Mouse (Mus musculus) embryonic facial prominence, embryonic 11.5 days (tissue): ENCODE measurements around the gene Mgat4a. TPM values are rescaled to one million over a fixed set of nuclear protein-coding genes. Genes with fewer than 3 reads are reported as not detected.

ENCODE experiments used
- ATAC-seq: fragments of 200-750 bp; cut with Nextera tagmentation; replicated peaks from 2 replicates; pipeline ENCODE4 v1.8.0; 2017; ENCODE audit warnings: low read depth; ENCODE audit not compliant: insufficient number of reproducible peaks, low FRiP score, low TSS enrichment
- DNase-seq: peaks from one replicate; pipeline ENCODE4 v3.0.0-alpha.2; 2015; ENCODE audit warnings: low spot score
- H3K27ac ChIP-seq: fragments of 300-500 bp; sonication (generic); replicated peaks from 2 replicates; pipeline ENCODE4 v1.5.1; 2014; ENCODE audit warnings: mild to moderate bottlenecking, low read depth, low read length, control low read depth
- H3K27me3 ChIP-seq: fragments of 300-500 bp; sonication (generic); 2 replicates; pipeline ENCODE4 v1.6.1; 2014; ENCODE audit warnings: mild to moderate bottlenecking, low read length, moderate library complexity, mixed read lengths; ENCODE audit not compliant: control insufficient read depth, insufficient read depth
- H3K36me3 ChIP-seq: fragments of 300-500 bp; sonication (generic); replicated peaks from 2 replicates; pipeline ENCODE4 v1.6.1; 2014; ENCODE audit warnings: low read depth, mild to moderate bottlenecking, low read length, moderate library complexity, mixed read lengths; ENCODE audit not compliant: control insufficient read depth, insufficient read depth
- H3K4me1 ChIP-seq: fragments of 300-500 bp; sonication (generic); 2 replicates; pipeline ENCODE4 v1.6.1; 2014; ENCODE audit warnings: low read length, mixed read lengths; ENCODE audit not compliant: control insufficient read depth, insufficient read depth
- H3K4me2 ChIP-seq: fragments of 300-500 bp; sonication (generic); 2 replicates; pipeline ENCODE4 v1.6.1; 2014; ENCODE audit warnings: low read depth, mild to moderate bottlenecking, control low read depth, low read length, moderate library complexity
- H3K4me3 ChIP-seq: fragments of 300-500 bp; sonication (generic); 2 replicates; pipeline ENCODE4 v1.5.1; 2014; ENCODE audit warnings: low read depth, low read length, control low read depth
- H3K9ac ChIP-seq: fragments of 300-500 bp; sonication (generic); replicated peaks from 2 replicates; pipeline ENCODE4 v1.6.1; 2014; ENCODE audit warnings: mild to moderate bottlenecking, control low read depth, low read length
- H3K9me3 ChIP-seq: fragments of 300-500 bp; sonication (generic); replicated peaks from 2 replicates; pipeline ENCODE4 v1.6.1; 2016; ENCODE audit warnings: mild to moderate bottlenecking, low read length, inconsistent platforms, mixed read lengths; ENCODE audit not compliant: control insufficient read depth
- WGBS: fragments of 180-500 bp; shearing (Covaris S2); extraction: QIAGEN DNeasy Blood & Tissue Kit; methylation state at CpG from one replicate; pipeline ENCODE4 v1.1.7; 2014; 5-methylcytosine and 5-hydroxymethylcytosine counted together
- polyA plus RNA-seq: library from polyadenylated mRNA; unstranded; fragments of >200 nt; fragmentation: Nextera tagmentation; extraction: Ambion mirVana; gene quantifications from 2 replicates; pipeline ENCODE4 v1.2.1, GENCODE M21; 2014

The Mgat4a gene
- polyA plus RNA-seq, 1 experiment from 2014 or later: 4.3 TPM

DNA sequence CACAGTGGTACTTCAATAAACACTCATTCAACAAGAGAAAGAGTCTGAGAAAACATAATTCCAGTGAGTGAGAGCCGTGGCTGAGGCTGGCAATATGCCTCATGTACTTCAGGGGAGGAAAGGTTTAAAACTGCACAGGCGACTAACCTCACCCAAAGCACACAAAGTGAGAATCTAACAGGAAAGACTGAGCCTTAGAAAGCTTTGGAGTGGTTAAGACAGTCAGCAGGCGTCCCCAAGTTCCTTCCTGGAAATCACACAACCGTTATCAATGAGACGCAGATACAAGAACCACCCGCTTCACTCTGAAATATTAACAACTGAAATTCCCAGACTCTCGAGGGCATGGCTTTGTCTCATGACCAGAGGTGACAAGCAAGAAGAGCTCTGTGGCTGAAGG, 62.4 kb downstream of the Mgat4a start:
- Histone ChIP-seq H3K9ac (no peak overlapping the region), H3K9me3 (no peaks in the 10 kb centered on the region), H3K27me3 (no peaks in the 10 kb centered on the region), H3K36me3 (no peaks in the 10 kb centered on the region), H3K4me2 (no peak overlapping the region), H3K4me1 (no peaks in the 10 kb centered on the region), H3K27ac (no peak overlapping the region), H3K4me3 (no peak overlapping the region)
- WGBS: 80% methylated on average over 7 of the region's 7 CpGs
- DNase-seq (no peak), ATAC-seq (no peak)

DNA sequence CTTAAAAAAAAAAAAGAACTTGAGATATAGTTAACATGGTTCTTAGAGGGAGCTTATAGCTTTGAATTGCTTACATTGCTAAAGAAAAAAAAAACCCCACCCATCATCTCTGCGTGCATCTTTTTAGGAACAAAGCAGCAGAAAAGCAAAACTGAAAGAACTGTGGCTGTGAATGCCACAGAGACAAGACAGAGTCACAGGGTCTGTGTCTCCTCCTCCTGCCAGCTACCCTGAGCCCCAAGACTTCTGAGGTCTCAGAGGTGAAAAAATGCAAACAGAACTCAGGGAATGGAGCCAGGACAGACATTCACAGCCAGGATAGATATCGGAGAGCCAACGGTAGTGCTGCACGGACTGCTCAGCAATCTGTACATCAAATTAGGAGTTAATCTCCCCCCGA, 62.9 kb downstream of the Mgat4a start:
- no peaks in the 10 kb centered on the region for H3K9me3 ChIP-seq
- no peak overlapping the region for H3K4me2 ChIP-seq
- DNase-seq (no peak), ATAC-seq (no peak)
- no peak overlapping the region for H3K9ac ChIP-seq
- H3K4me3 ChIP-seq: no peak overlapping the region
- no peaks in the 10 kb centered on the region for H3K4me1 ChIP-seq
- no peak overlapping the region for H3K27ac ChIP-seq
- H3K36me3 ChIP-seq: no peaks in the 10 kb centered on the region
- H3K27me3 ChIP-seq: no peaks in the 10 kb centered on the region
- WGBS: 83% methylated on average over 5 of the region's 5 CpGs

GRCm38 (mm10) chr1:37477250-37477649, 63.6 kb downstream of the Mgat4a start:
- Histone ChIP-seq H3K27ac (no peak overlapping the region), H3K4me2 (no peak overlapping the region), H3K27me3 (no peaks in the 10 kb centered on the region), H3K36me3 (no peaks in the 10 kb centered on the region), H3K9ac (no peak overlapping the region), H3K9me3 (no peaks in the 10 kb centered on the region), H3K4me1 (no peaks in the 10 kb centered on the region), H3K4me3 (no peak overlapping the region)
- no peak for DNase-seq
- ATAC-seq: no peak
- 90% methylated on average over 5 of the region's 5 CpGs for WGBS

- H3K27ac ChIP-seq: no peak overlapping the region
- H3K4me1 ChIP-seq: no peaks in the 10 kb centered on the region
- no peak overlapping the region for H3K9ac ChIP-seq
- H3K27me3 ChIP-seq: no peaks in the 10 kb centered on the region
- H3K9me3 ChIP-seq: no peaks in the 10 kb centered on the region
- no peaks in the 10 kb centered on the region for H3K36me3 ChIP-seq
- no peak for ATAC-seq
- no peak overlapping the region for H3K4me3 ChIP-seq
- DNase-seq: no peak
- WGBS: 95% methylated on average over 3 of the region's 3 CpGs
- H3K4me2 ChIP-seq: no peak overlapping the region
Measured at GRCm38 (mm10) chr1:37475312-37475711, 65.5 kb downstream of the Mgat4a start.

DNA sequence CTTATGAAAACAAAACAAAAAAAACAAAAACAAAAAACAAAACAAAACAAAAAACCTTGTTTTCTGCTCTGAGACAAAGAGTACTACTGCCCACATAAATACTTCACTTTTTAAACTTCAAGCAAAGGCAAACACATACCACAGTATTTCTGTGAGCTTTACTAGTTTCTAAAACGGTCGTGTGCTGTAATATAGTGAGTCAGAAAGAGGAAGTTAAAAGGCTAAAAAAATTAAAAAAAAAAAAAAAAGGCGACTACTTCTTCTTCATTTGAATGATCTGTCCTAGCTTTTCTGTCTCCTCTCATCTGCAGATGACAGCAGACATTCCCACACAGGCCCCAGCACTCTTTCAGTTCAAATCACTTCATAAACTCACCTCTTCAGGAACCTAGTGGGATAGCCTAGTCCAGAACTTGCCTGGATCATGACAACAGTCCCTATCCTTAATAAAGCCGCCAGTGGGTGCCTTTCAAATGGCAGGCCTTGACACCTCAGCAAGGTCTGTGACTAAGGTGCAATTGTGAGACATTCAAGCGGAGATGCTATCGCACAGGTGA, 66.1 kb downstream of the Mgat4a start:
- WGBS: 87% methylated on average over 6 of the region's 6 CpGs
- no peak for ATAC-seq
- H3K9me3 ChIP-seq: no peaks in the 10 kb centered on the region

DNA sequence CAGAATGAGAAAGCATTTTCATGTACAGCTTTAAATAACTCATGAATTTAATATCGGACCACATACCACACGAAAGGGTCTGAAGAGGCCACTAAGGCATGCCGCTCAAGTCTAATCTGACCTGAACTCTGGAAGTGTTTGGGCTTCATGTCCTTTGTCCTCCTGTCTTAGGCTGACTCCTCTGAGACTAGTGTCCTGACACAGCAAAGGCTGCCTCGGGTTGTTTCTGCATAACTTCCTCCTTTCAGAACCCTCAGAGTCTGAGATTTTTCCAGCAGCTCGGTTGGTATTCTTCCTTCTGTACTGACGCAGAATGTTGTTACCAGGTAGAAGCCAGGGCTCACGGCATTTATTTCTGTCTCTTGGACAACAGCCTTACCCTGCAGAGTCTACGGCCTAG, 66.8 kb downstream of the Mgat4a start:
- H3K9me3 ChIP-seq: no peaks in the 10 kb centered on the region
- WGBS: 82% methylated on average over 8 of the region's 8 CpGs
- ATAC-seq: no peak

More for the DNA sequence above, 66.1 kb downstream of the Mgat4a start:
- H3K9ac ChIP-seq: no peak overlapping the region
- H3K36me3 ChIP-seq: no peaks in the 10 kb centered on the region
- H3K4me1 ChIP-seq: no peaks in the 10 kb centered on the region
- H3K4me3 ChIP-seq: no peak overlapping the region
- H3K4me2 ChIP-seq: no peak overlapping the region
- no peaks in the 10 kb centered on the region for H3K27me3 ChIP-seq
- no peak overlapping the region for H3K27ac ChIP-seq
- no peak for DNase-seq

DNA sequence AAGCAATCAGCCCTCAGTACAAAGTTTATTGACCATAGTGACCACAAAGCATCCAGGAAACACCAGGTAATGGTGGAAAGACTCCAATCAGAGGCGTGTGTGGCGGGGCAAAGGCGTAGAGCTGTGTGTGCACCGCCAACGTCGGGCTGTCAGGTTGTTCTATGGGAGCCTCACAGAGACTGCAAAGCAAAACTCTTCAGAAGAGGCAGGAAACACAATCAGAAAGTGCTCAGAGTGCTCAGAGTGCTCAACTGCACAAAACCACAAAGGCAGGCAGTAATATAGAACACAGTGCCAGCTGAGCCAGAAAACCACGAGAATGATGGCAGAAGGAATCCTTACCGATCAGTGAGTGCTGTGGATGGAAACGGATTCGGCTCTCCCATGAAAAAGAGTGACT, 67.6 kb downstream of the Mgat4a start:
- DNase-seq (no peak), ATAC-seq (no peak)
- Histone ChIP-seq H3K36me3 (no peaks in the 10 kb centered on the region), H3K4me3 (no peak overlapping the region), H3K27ac (no peak overlapping the region), H3K9me3 (no peaks in the 10 kb centered on the region), H3K4me2 (no peak overlapping the region), H3K27me3 (no peaks in the 10 kb centered on the region), H3K9ac (no peak overlapping the region), H3K4me1 (no peaks in the 10 kb centered on the region)
- 87% methylated on average over 10 of the region's 10 CpGs for WGBS

More for the DNA sequence above, 66.8 kb downstream of the Mgat4a start:
- H3K9ac ChIP-seq: no peak overlapping the region
- DNase-seq: no peak
- H3K4me3 ChIP-seq: no peak overlapping the region
- no peaks in the 10 kb centered on the region for H3K4me1 ChIP-seq
- H3K36me3 ChIP-seq: no peaks in the 10 kb centered on the region
- no peak overlapping the region for H3K4me2 ChIP-seq
- H3K27ac ChIP-seq: no peak overlapping the region
- no peaks in the 10 kb centered on the region for H3K27me3 ChIP-seq

DNA sequence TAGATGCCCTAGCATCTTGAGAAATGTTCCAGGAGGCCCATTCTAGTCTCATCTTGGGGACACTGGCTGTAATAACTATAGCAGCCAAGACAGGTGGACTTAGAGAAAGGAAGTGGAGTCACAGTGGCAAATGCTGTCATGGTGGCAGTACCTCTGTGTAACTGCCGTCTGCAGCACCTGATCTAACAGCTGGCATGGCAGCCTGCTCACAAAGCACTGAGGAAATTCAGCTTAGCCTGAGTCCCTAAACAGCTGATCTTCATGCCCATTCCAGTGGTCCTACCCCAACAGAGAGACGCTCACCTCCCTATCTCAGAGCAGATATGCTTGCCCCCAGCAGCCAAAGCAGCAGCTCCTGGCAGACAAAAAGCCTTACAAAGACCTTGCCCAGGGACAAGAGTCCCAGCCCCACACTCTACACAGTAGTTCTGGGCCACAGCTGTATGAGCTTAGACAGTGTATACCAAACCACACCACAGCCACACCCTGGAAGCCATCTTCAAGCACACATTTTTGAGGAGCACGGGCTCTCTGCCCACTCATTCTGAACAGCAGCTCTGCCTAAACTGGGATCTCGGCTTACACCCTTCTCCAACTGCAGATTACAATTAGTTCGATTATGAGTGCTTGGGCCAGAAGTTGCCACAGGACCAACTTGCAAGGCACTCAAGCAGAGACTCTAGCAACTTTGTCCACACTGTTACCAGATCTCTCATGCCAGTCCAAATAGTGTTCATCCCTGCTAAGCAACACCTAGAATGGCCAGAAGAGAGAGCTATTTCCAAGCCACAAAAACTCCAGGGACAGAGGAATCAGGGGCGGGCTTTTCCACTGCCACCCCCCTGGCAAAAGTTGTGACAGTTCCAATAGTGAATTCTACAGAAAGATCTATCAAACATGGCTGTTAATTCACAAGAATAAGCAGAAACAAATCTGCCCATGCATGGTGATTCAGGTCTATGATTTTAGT, 69.4 kb downstream of the Mgat4a start:
- no peaks in the 10 kb centered on the region for H3K36me3 ChIP-seq
- H3K4me3 ChIP-seq: no peak overlapping the region
- DNase-seq: no peak
- no peaks in the 10 kb centered on the region for H3K4me1 ChIP-seq
- H3K9me3 ChIP-seq: no peaks in the 10 kb centered on the region
- H3K27me3 ChIP-seq: no peaks in the 10 kb centered on the region
- ATAC-seq: no peak
- H3K27ac ChIP-seq: no peak overlapping the region
- H3K9ac ChIP-seq: no peak overlapping the region
- WGBS: 75% methylated on average over 6 of the region's 6 CpGs
- no peak overlapping the region for H3K4me2 ChIP-seq
